Mouse (Mus musculus) common myeloid progenitor, adult 5-6 weeks (primary cell): ENCODE results near the gene Ugt1a9. TPM values are rescaled to one million over a fixed set of nuclear protein-coding genes. Genes with fewer than 3 reads are reported as not detected.

Experiments
- total RNA-seq: library from RNA; stranded (forward); fragments of 200-1000, 187-1606 nt; gene quantifications from 2 replicates; pipeline ENCODE4 v1.2.3, GENCODE M21; 2017

The Ugt1a9 gene
- total RNA-seq, 1 experiment from 2014 or later, result not detected

Other genes starting within 250 kb of the Ugt1a9 start
- 29.2 and 39.9 TPM in 2 replicates for gene Dgkd, start 217.5 kb upstream of the Ugt1a9 start, total RNA-seq
- gene Usp40, start 62.2 kb upstream of the Ugt1a9 start, total RNA-seq, result 15.7 and 27.8 TPM in 2 replicates
- gene Ugt1a10, start 15.4 kb upstream of the Ugt1a9 start, total RNA-seq, result not detected in 2 replicates
- not detected in 2 replicates for gene Ugt1a8, start 17.0 kb downstream of the Ugt1a9 start, total RNA-seq
- 20.6 and 22.1 TPM in 2 replicates for gene Ugt1a7c, start 24.3 kb downstream of the Ugt1a9 start, total RNA-seq
- gene Ugt1a6b, start 32.5 kb downstream of the Ugt1a9 start, total RNA-seq, result 0.91 and 4.2 TPM in 2 replicates
- gene Ugt1a6a, start 64.0 kb downstream of the Ugt1a9 start, total RNA-seq, result 0.78 and 1.3 TPM in 2 replicates
- 0.41 TPM in 1 of 2 replicates, not detected in the other for gene Ugt1a5, start 95.2 kb downstream of the Ugt1a9 start, total RNA-seq
- gene Ugt1a2, start 129.8 kb downstream of the Ugt1a9 start, total RNA-seq, result not detected in 2 replicates
- gene Dnajb3, start 135.0 kb downstream of the Ugt1a9 start, total RNA-seq, result 1.4 and 2.3 TPM in 2 replicates
- gene Ugt1a1, start 141.2 kb downstream of the Ugt1a9 start, total RNA-seq, result 1.4 TPM in 1 of 2 replicates, not detected in the other
- 0.15 and 0.18 TPM in 2 replicates for gene Mroh2a, start 156.2 kb downstream of the Ugt1a9 start, total RNA-seq
- 186 and 205 TPM in 2 replicates for gene Hjurp, start 206.8 kb downstream of the Ugt1a9 start, total RNA-seq
- not detected in 2 replicates for gene Trpm8, start 206.9 kb downstream of the Ugt1a9 start, total RNA-seq